Mouse (Mus musculus): ENCODE data around the gene Slc22a16.

- TF ChIP-seq CTCF (IDR thresholded peaks at IDR 0.05; ENCODE audit: extremely low read depth, insufficient read depth, low read length): no peak
- TF ChIP-seq POLR2A (IDR thresholded peaks at IDR 0.05; ENCODE audit: extremely low read depth, insufficient read depth, low read length): no peak
Observed at GRCm38 (mm10) chr10:40644456-40644855, 74.3 kb downstream of the Slc22a16 start.
